Mouse (Mus musculus) T-helper 17 cell (primary cell): ENCODE data around the gene Slc22a17.

Experiments
- in situ Hi-C, 2 experiments: fragments of 300-600 bp; cut with MboI, MseI; formaldehyde crosslinking; loops; 1 replicate in 1 of 2; 2 replicates in 1 of 2; pipeline ENCODE4 v1.15.1; 2025; ENCODE audit warnings: high pct_unique_total_duplicates in 2 of 2

Slc22a17 gene

DNA sequence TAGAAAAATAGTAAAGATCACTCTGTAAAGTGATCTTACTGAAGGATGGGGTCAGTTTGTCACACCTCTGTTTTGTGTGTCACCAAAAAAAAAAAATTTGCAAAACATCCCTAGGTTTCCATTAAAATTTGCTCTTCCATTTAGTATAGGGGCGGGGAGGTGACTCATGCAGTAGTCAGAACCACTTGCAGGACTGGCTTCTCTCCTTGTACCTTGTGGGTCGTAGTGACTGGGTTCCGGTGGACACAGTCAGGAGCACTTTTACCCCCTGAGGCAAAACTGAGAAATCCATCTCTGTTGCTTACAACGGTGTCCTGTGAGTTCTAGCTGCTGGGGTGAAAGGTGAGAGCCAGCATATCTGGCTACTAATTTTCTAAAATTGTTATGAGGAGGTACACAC, 9.3 kb downstream of the Slc22a17 start:
- in situ Hi-C loops = loop anchor here in 1 of 2 experiments (25.0 kb wide), 1 partner anchor 1959 kb away; no protein-coding TSS in a partner anchor

DNA sequence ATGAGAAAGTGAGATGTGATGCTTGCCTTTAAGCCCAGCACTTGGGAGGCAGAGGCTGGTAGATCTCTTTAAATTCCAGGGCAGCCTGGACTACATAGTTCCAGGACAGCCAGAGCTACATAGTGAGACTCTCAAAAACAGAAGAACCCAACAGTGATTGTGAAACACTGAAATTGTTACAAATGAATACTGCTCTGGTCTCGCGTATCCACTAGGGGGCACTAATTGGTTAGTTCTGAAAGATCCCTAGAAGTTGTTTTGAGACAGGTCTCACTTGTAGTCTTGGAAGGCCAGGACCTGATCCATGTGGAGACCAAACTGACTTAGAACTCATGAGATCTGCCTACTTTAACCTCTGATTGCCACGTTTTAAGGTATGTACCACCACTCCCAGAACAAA, 12.5 kb downstream of the Slc22a17 start:
- in situ Hi-C loops = loop anchor here in 1 of 2 experiments (25.0 kb wide), 1 partner anchor 1962 kb away; no protein-coding TSS in a partner anchor

GRCm38 (mm10) chr14:54897445-54897844, 15.5 kb downstream of the Slc22a17 start:
- in situ Hi-C loops = no loop called here

DNA sequence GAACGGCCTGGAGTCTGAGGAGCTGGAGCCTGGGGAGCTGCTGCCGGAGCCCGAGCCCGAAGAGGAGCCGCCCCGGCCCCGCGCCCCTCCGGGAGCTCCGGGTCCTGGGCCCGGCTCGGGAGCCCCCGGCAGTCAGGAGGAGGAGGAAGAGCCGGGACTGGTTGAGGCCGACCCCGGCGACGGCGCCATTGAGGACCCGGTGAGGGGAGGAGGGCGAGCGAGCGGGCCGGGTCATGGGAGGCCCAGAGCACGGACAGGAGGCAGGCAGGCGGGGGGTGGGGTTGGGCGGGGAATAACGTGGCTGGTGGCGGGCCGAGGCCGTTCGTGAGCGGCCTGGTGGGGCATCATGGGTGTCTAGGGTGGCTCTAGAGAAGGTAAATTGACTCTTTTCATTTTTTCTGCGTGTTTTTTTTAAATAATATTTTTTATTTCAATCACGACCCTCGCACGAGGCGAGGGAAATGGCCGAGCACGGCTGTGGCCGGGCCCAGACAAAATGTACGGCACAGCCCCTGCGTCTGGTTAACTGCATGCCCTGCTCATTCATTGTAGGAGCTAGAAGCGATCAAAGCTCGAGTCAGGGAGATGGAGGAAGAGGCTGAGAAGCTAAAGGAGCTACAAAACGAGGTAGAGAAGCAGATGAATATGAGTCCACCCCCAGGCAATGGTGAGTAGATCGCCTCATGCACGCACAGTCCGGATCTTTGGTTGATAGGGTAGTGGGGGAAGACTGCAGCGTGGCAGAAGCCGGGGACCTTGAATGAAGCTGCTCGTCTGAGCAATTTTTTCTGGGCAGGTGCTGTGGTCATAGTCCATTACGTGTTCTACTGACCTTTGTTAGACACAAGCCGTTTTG, 18.4 kb downstream of the Slc22a17 start:
- in situ Hi-C loops = no loop called here

- in situ Hi-C loops = no loop called here
Measured at GRCm38 (mm10) chr14:54893651-54894181, 19.2 kb downstream of the Slc22a17 start.

- in situ Hi-C loops = no loop called here
Measured at GRCm38 (mm10) chr14:54892200-54892599, 20.7 kb downstream of the Slc22a17 start, which contains the start of gene Pabpn1. TSS of gene Pabpn1 (plus strand) at chr14:54892500.

GRCm38 (mm10) chr14:54885309-54885708, 27.6 kb downstream of the Slc22a17 start:
- in situ Hi-C loops = no loop called here

- in situ Hi-C loops = no loop called here
Measured at GRCm38 (mm10) chr14:54884022-54884712, 28.8 kb downstream of the Slc22a17 start.

- in situ Hi-C loops = no loop called here
Measured at GRCm38 (mm10) chr14:54883154-54884021, 29.5 kb downstream of the Slc22a17 start, which contains the start of the genes Bcl2l2 and Gm20521. TSS of gene Bcl2l2 (plus strand) at chr14:54883377. TSS of gene Gm20521 (plus strand) at chr14:54883441.

DNA sequence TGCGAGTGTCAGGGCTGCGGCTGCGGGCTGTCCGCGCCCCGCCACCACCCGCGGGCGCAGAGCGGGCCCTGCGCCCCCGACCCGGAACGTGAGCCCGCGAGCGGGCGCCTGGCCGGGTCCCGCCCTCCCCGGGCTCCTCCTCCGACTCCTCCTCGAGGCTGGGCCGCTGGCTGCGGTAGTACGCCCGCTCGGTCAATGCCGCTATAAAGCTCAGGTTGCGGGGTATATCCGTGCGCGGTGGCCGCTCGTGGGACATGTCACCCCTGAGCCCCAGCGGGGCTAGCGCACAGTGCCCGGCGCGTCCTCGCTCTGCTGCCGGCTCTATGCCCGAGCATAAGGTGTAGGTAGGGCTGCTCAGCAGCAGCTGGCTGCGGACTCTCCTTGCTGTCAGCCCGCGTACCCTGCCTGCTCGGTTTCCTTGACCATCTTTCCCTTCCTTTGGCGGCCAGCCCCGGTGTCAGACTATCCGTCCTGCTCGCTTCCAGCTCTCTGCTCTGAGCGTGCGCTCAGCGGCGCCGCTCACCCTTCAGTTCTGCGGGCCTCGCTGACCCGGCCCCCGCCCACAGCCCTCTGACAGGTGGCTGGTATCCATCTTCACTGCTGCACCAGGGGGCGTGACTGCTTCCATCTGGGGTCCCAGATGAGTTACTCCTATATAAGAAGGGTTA, 35.8 kb downstream of the Slc22a17 start, which contains the start of gene Ppp1r3e:
Gene Ppp1r3e, minus strand, starts transcription at position 503 of the 668 bp plus-strand sequence.
- in situ Hi-C loops = no loop called here

DNA sequence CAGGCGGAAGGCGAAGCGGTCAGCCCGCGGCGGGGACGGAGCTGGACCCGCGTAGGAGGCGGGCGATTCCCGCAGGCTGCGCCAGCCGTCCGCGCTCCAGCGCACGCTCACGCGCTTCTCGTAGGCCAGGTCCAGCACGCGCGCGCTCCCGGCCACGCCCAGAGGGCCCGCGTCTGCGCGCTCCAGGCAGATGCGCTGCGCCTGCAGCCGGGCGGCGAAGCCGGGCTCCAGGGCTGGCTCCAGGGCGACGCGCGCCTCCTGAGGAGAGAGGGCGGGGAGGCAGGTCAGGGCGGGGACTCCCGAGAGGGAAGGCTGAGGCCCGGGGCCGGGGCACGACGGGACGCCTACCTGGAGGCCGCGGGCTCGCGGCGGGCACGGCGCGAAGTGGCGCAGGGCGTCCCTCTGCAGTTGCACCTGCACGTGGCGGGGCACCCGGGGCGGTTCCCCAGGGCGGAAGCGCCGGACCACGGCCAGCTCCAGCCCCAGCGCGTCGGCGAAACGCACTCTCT, 36.3 kb downstream of the Slc22a17 start:
- in situ Hi-C loops = no loop called here

GRCm38 (mm10) chr14:54875844-54876538, 36.9 kb downstream of the Slc22a17 start:
- in situ Hi-C loops = no loop called here

- in situ Hi-C loops = no loop called here
Measured at GRCm38 (mm10) chr14:54874165-54874564, 38.8 kb downstream of the Slc22a17 start.

DNA sequence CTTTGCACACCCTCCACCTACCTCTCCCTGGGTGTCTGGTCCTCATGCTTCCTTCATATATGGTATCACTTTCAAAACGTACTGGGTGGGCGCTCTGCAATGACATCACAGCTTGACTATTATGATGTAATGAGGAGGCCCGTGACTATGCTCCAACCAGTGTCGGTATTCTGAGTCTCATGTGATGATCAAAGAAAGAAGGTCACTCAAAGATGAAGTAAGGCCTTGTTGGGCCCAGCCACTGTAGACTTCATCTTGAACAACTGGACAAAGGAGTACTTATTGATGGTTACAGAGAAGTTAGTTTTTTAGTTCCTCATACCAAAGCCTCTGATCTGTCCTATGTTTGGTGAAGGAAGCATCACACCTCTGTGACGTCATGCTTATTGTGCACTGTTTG, 42.1 kb downstream of the Slc22a17 start, which contains the start of gene Homez:
Gene Homez, minus strand, starts transcription at position 101 of the 400 bp plus-strand sequence.
- in situ Hi-C loops = no loop called here

DNA sequence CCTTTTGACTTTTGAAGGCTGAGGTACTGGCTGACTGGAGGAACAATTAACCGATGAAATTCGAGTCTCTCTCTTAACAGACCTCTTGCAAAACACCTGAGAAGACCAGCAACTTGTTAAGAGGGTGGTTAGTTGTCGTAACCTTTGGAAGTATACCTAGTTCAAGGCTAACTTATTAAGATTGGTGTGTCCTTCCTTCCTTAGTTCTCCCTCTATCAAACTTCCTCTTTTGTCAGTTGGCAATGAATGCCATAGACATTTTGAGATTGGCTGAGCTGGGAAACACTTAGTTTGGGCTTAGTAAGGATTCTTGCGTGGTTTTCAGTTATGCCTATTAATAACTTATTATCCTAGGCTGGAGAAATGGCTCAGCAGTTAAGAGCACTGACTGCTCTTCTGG, 44.9 kb downstream of the Slc22a17 start:
- in situ Hi-C loops = no loop called here

GRCm38 (mm10) chr14:54866936-54867335, 46.0 kb downstream of the Slc22a17 start:
- in situ Hi-C loops = no loop called here

GRCm38 (mm10) chr14:54866268-54866667, 46.7 kb downstream of the Slc22a17 start:
- in situ Hi-C loops = no loop called here

DNA sequence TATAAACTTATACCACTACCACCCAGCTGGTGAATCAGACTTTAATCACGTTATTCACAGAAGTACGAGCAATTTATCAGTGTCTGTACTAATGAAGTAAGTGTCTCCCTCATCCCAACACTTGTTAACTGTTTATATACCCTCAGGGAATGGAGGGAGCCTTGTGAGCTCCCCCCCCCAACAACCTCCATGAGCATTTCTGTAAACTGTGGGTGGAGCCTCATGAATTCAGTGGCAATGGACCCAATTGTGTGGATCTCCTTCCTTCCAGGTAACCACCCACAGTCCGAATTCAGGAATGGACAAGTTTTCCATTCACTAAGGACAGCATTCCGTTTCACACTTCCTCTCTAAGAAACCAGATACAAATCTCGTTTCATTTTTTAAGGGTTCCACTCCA, 47.3 kb downstream of the Slc22a17 start:
- in situ Hi-C loops = no loop called here

DNA sequence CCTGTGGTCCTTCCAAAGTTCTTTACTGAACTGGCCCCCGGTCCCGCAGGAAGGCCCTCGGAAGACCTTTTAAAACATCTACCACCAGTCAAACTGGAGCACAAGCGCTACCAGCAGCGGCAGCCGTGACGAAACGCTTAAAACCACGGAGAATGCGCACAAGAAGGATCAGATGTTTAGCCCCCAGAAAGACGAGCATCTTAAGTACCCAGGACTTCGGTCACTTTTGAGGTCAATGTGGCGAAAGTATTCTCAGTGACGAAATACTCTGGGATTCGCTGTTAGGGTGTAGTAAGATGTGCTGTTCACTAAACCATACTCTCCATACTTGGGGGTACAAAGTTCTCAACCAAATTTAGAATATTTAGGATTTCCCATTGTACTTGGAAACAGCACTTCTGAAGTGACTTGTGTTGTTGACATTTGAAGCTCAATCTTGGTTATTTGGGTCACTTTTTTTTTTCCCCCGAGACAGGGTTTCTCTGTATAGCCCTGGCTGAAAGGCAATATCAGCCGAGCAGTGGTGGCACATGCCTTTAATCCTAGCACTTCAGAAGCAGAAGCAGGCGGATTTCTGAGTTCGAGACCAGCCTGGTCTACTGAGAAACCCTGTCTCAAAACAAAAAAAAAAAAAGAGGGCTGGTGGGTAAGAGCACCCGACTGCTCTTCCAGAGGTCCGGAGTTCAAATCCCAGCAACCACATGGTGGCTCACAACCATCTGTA, 48.5 kb downstream of the Slc22a17 start:
- in situ Hi-C loops = no loop called here
